Mouse (Mus musculus) gonadal fat pad, adult 2 months (tissue): ENCODE measurements at regions not wholly inside any gene's neighbourhood (a gene's known extent, or its start where the extent isn't known, plus 50 kb on each side); places are given as distances from the start of the nearest gene placed in this dataset.

Experiments
- DNase-seq: peaks from one replicate; pipeline ENCODE4 v3.0.0-alpha.2; 2012; ENCODE audit warnings: low read depth

- no peak for DNase-seq
Measured at GRCm38 (mm10) chr12:106582760-106583159, 572.7 kb downstream of the Vrk1 start.

- no peak for DNase-seq
Measured at GRCm38 (mm10) chr12:106585626-106586025, 575.6 kb downstream of the Vrk1 start.

GRCm38 (mm10) chr12:106592686-106593085 lies 582.7 kb downstream of the Vrk1 start:
- no peak for DNase-seq

- DNase-seq = no peak
Measured at GRCm38 (mm10) chr12:106597636-106598035, 587.6 kb downstream of the Vrk1 start.

GRCm38 (mm10) chr12:106607240-106607639 lies 597.2 kb downstream of the Vrk1 start:
- no peak for DNase-seq

- no peak for DNase-seq
Measured at GRCm38 (mm10) chr12:106607655-106608337, 597.8 kb downstream of the Vrk1 start.

GRCm38 (mm10) chr12:106618684-106619083 lies 608.7 kb downstream of the Vrk1 start:
- DNase-seq = no peak

- no peak for DNase-seq
Measured at GRCm38 (mm10) chr12:106626786-106627185, 616.8 kb downstream of the Vrk1 start.

GRCm38 (mm10) chr12:106632566-106632965 lies 622.5 kb downstream of the Vrk1 start:
- DNase-seq = no peak

- DNase-seq = no peak
Measured at GRCm38 (mm10) chr12:106633096-106633495, 623.1 kb downstream of the Vrk1 start.

GRCm38 (mm10) chr12:106658317-106658716 lies 648.3 kb downstream of the Vrk1 start:
- no peak for DNase-seq

- DNase-seq = no peak
Measured at GRCm38 (mm10) chr12:106673232-106673766, 663.3 kb downstream of the Vrk1 start.

GRCm38 (mm10) chr12:106674741-106675140 lies 664.7 kb downstream of the Vrk1 start:
- no peak for DNase-seq

GRCm38 (mm10) chr12:106676136-106676535 lies 666.1 kb downstream of the Vrk1 start:
- DNase-seq = no peak

- DNase-seq = no peak
Measured at GRCm38 (mm10) chr12:106676566-106676965, 666.5 kb downstream of the Vrk1 start.

GRCm38 (mm10) chr12:106685986-106686385 lies 676.0 kb downstream of the Vrk1 start:
- no peak for DNase-seq

GRCm38 (mm10) chr12:106687751-106688150 lies 677.7 kb downstream of the Vrk1 start:
- DNase-seq = no peak

GRCm38 (mm10) chr12:106688156-106688740 lies 678.2 kb downstream of the Vrk1 start:
- DNase-seq = no peak

- no peak for DNase-seq
Measured at GRCm38 (mm10) chr12:106702958-106703357, 692.9 kb downstream of the Vrk1 start.

GRCm38 (mm10) chr12:106721271-106722009 lies 711.4 kb downstream of the Vrk1 start:
- DNase-seq = no peak

GRCm38 (mm10) chr12:106722010-106722362 lies 712.0 kb downstream of the Vrk1 start:
- no peak for DNase-seq

GRCm38 (mm10) chr12:106722761-106723160 lies 712.7 kb downstream of the Vrk1 start:
- no peak for DNase-seq

- no peak for DNase-seq
Measured at GRCm38 (mm10) chr12:106726920-106727319, 716.9 kb downstream of the Vrk1 start.
